Mouse (Mus musculus) kidney, adult 8-10 months (tissue): ENCODE measurements at regions not wholly inside any gene's neighbourhood (a gene's known extent, or its start where the extent isn't known, plus 50 kb on each side); places are given as distances from the start of the nearest gene placed in this dataset.

Experiments
- DNase-seq, 2 experiments: peaks; one replicate each; pipeline ENCODE4 v3.0.0; 2022

DNA sequence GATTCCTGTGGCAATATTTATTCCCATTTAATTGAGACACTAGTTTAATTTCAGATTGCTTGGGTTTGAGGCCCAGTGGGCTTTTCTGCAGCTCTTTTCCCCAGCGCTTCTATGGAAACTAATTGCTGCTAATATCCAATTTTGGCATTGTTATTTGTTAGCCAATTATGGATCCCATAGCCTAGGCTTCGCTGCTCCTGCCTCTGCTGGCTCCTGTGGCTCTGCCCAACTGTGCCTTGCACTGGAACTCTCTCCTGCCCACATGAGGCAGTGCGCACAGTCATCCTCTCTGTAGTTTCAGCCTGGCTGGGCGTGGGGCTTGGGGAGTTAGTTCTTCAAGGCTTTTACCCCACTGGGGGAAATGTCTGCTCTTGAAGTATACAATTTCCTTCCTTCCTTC is 491.8 kb downstream of the Prss52 start:
- no peak for DNase-seq

GRCm38 (mm10) chr14:64597218-64597617 is 493.1 kb downstream of the Prss52 start:
- DNase-seq: no peak
